Mouse (Mus musculus): ENCODE data around the gene Znhit2. TPM values are rescaled to one million over a fixed set of nuclear protein-coding genes. Genes with fewer than 3 reads are reported as not detected.
"Not testable (repeated sequence)": the region's sequence is repeated elsewhere in the genome, so short reads cannot be mapped to it uniquely, and the experiment has no call there.

Znhit2 gene
- polyA plus RNA-seq, 1 experiment from 2014 or later, result 39.0 TPM

GRCm38 (mm10) chr19:6029426-6029825 is 31.6 kb upstream of the Znhit2 start:
- Histone ChIP-seq H3K27me3 (no peaks in the 10 kb centered on the region), H3K9ac (replicated peaks) (no peak overlapping the region), H3K9me3 (no peaks in the 10 kb centered on the region), H3K27ac (no peak overlapping the region), H3K4me2 (no peak overlapping the region), H3K36me3 (no peaks in the 10 kb centered on the region), H3K4me3 (replicated peaks) (no peak overlapping the region), H3K4me1 (replicated peaks) (no peaks in the 10 kb centered on the region)
- ATAC-seq (ENCODE audit: insufficient number of reproducible peaks, insufficient read depth, low FRiP score, low TSS enrichment, low read depth), result no peak
- 79% methylated on average over 9 of the region's 9 CpGs for WGBS

- Histone ChIP-seq H3K4me3 (replicated peaks) (no peak overlapping the region), H3K9me3 (no peaks in the 10 kb centered on the region), H3K36me3 (no peaks in the 10 kb centered on the region), H3K4me1 (replicated peaks) (no peaks in the 10 kb centered on the region), H3K27ac (no peak overlapping the region), H3K4me2 (no peak overlapping the region), H3K9ac (replicated peaks) (no peak overlapping the region), H3K27me3 (no peaks in the 10 kb centered on the region)
- ATAC-seq (ENCODE audit: insufficient number of reproducible peaks, insufficient read depth, low FRiP score, low TSS enrichment, low read depth), result no peak
- WGBS, result 68% methylated on average over 14 of the region's 14 CpGs
Measured at GRCm38 (mm10) chr19:6030520-6031280, 30.3 kb upstream of the Znhit2 start.

DNA sequence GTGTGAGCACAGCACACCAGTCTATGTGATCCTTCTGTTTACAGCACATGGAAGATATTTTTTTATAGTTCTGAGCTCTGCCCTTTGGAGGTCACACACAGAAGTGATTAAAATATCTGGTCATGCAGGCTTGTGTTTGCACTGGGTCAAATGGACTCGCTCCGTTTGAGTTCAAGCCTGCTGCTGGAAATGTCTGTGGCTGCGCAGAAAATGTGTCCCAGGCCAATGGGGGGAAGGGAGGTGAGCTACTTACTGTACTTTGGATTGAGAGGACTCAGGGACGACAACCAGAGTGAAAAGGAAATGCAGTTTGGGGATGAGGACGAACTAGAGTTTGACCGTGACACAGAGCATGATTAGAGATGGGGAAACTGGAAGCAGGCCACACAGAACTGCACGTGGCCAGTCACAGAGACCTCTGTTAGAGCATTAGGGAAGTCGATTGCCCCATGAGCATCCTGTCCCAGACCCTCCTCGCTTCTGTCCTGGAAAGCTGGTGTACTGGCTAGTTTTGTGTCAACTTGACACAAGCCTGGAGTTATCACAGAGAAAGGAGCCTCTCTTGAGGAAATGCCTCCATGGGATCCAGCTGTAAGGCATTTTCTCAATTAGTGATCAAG is 24.9 kb upstream of the Znhit2 start:
- H3K4me3 ChIP-seq (replicated peaks), result no peak overlapping the region
- H3K27me3 ChIP-seq, result no peaks in the 10 kb centered on the region
- H3K9ac ChIP-seq (replicated peaks), result no peak overlapping the region
- H3K9me3 ChIP-seq, result no peaks in the 10 kb centered on the region
- no peak overlapping the region for H3K27ac ChIP-seq
- no peak overlapping the region for H3K4me2 ChIP-seq
- no peaks in the 10 kb centered on the region for H3K36me3 ChIP-seq
- WGBS, result 73% methylated on average over 9 of the region's 9 CpGs
- no peak for ATAC-seq (ENCODE audit: insufficient number of reproducible peaks, insufficient read depth, low FRiP score, low TSS enrichment, low read depth)
- no peaks in the 10 kb centered on the region for H3K4me1 ChIP-seq (replicated peaks)

DNA sequence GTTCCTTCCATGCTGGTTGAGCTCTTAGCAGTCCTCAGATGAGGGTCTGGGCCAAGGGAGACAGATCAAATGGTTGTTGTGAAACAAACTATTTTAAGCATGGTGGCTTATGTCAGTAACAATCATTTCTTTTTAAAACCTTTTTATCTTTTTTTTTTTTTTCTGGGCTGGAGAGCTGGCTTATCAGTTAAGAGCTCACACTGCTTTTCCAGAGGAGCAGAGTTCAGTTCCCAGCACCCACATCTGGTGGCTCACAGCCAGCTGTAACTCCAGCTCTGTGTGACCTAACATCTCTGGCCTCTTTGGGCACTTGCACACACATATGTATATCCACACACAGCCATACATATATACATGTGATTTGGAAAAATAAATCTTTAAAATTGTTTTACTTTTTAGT is 23.3 kb upstream of the Znhit2 start:
- Histone ChIP-seq H3K36me3 (no peaks in the 10 kb centered on the region), H3K27ac (no peak overlapping the region), H3K9me3 (no peaks in the 10 kb centered on the region), H3K4me1 (replicated peaks) (no peaks in the 10 kb centered on the region), H3K4me2 (no peak overlapping the region), H3K9ac (replicated peaks) (no peak overlapping the region), H3K27me3 (no peaks in the 10 kb centered on the region), H3K4me3 (replicated peaks) (no peak overlapping the region)
- ATAC-seq (ENCODE audit: insufficient number of reproducible peaks, insufficient read depth, low FRiP score, low TSS enrichment, low read depth), result no peak

DNA sequence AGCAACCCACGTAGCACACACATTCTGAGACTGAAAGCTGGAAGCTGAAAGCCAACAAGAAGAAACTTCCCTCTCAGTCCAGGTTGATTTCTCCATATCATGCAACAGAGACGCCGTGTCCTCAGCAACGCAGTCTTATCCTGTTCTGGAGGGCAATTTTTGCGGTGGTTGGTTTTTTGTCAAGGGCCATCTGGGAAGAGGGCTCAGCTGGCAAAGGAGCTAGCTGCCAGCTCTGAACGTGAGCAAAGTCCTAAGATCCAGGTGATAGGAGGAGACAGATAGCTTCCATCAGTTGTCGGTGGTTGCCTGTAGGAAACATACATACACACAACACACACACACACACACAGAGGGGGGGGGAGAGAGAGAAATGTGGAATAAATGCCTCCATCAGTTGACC is 22.7 kb upstream of the Znhit2 start:
- Histone ChIP-seq H3K27ac (no peak overlapping the region), H3K9ac (replicated peaks) (no peak overlapping the region), H3K4me3 (replicated peaks) (no peak overlapping the region), H3K36me3 (no peaks in the 10 kb centered on the region), H3K27me3 (no peaks in the 10 kb centered on the region), H3K9me3 (no peaks in the 10 kb centered on the region), H3K4me1 (replicated peaks) (no peaks in the 10 kb centered on the region), H3K4me2 (no peak overlapping the region)
- no peak for ATAC-seq (ENCODE audit: insufficient number of reproducible peaks, insufficient read depth, low FRiP score, low TSS enrichment, low read depth)
- 82% methylated on average over 7 of the region's 7 CpGs for WGBS

DNA sequence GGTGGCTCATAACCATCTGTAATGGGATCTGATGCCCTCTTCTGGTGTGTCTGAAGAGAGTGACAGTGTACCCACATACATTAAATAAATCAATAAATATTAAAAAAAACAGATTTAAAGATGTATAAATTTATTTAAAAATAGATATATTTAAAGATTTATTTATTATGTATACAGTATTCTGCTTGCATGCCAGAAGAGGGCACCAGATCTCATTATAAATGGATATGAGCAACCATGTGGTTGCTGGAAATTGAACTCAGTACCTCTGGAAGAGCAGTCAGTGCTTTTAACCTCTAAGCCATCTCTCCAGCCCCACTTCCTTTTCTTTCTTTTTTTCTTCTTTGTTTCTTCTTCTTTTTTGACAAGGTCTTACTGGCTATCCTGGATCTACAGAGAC is 21.0 kb upstream of the Znhit2 start:
- H3K27me3 ChIP-seq, result no peaks in the 10 kb centered on the region
- H3K9me3 ChIP-seq, result no peaks in the 10 kb centered on the region
- H3K36me3 ChIP-seq, result no peaks in the 10 kb centered on the region
- no peak overlapping the region for H3K9ac ChIP-seq (replicated peaks)
- no peak for ATAC-seq (ENCODE audit: insufficient number of reproducible peaks, insufficient read depth, low FRiP score, low TSS enrichment, low read depth)
- no peak overlapping the region for H3K4me3 ChIP-seq (replicated peaks)
- no peak overlapping the region for H3K27ac ChIP-seq
- H3K4me1 ChIP-seq (replicated peaks), result peaks cover under 1% of the 10 kb centered on the region; the same call in 1 of the 2 replicates
- no peak overlapping the region for H3K4me2 ChIP-seq

DNA sequence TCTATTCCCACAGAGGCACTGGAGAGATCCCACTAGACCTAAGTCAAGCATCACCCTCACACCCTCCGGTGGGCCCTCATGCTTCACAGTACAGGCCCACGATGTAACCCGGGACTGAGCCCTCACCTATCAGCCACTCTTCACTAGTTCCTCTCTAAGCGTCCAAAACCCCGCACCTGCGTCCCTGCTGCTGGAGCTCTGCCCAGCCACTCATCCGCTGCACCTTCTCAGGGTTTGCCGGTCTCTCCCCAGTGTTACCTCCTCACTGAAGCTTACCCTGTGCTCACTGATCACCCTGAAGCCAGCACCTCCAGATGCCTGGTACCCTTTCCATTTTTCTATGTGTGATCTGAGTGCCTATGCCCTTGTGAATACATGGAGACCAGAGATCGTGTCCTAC is 18.7 kb upstream of the Znhit2 start:
- no peak overlapping the region; the same call in 1 of the 2 replicates for H3K9ac ChIP-seq (replicated peaks)
- H3K27ac ChIP-seq, result no peak overlapping the region
- peaks cover 7% of the 10 kb centered on the region for H3K4me1 ChIP-seq (replicated peaks)
- no peak overlapping the region for H3K4me3 ChIP-seq (replicated peaks)
- ATAC-seq (ENCODE audit: insufficient number of reproducible peaks, insufficient read depth, low FRiP score, low TSS enrichment, low read depth), result no peak
- WGBS, result 86% methylated on average over 9 of the region's 9 CpGs
- H3K4me2 ChIP-seq, result no peak overlapping the region
- no peaks in the 10 kb centered on the region for H3K27me3 ChIP-seq
- no peaks in the 10 kb centered on the region for H3K9me3 ChIP-seq
- H3K36me3 ChIP-seq, result no peaks in the 10 kb centered on the region

GRCm38 (mm10) chr19:6044102-6044501 is 16.9 kb upstream of the Znhit2 start:
- not testable (repeated sequence) for H3K27ac ChIP-seq; H3K4me2 ChIP-seq; H3K9me3 ChIP-seq; H3K4me3 ChIP-seq (replicated peaks); H3K27me3 ChIP-seq; ATAC-seq (ENCODE audit: insufficient number of reproducible peaks, insufficient read depth, low FRiP score, low TSS enrichment, low read depth); H3K9ac ChIP-seq (replicated peaks)
- WGBS, result 73% methylated on average over 4 of the region's 4 CpGs
- Histone ChIP-seq H3K36me3 (peaks cover 10% of the 10 kb centered on the region), H3K4me1 (replicated peaks) (peaks cover 18% of the 10 kb centered on the region)

DNA sequence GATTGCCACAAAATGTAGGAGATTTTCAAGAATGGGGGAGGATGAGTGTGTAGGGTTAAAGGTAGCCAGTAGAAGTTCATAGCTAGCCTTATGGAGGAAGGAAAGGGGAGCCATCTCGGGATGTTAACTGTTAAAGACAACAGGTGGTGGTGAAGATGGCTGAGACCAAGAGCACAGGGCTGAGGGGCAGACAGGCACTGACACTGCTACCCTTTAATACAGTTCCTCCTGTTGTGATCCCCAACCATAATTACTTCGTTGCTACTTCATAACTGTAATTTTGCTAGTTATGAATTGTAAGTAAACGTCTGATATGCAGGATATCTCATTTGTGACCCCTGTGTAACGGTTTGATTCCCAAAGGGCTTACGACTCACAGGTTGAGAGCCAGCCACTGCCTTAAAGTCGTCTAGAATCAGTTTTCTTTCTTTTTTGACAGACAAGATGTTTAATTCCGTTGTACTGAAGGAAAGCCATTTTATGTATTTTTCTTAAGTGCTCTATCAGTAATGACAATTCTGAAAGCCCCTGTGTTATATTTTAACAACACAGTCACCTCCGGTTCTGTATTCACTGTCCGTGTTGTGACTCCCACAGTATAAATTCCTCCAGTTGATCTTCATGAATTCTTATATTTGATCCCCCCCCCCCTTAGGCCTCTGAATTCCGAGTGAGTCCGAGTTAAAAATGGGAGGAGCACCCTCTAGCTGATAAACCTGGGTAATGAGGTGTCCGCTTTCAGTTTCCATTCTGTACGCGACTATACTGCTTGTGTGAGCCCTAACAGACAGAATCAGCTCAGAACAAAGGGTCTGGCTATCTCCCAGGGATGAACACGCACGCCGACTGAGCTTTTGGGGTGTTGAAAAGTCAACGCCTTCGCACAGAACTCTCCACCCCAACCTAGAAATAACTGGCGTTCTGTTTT is 15.4 kb upstream of the Znhit2 start:
- ATAC-seq (ENCODE audit: insufficient number of reproducible peaks, insufficient read depth, low FRiP score, low TSS enrichment, low read depth), result peak; percentile 47; the same call in 1 of the 2 replicates
- 21% methylated on average over 20 of the region's 20 CpGs for WGBS

DNA sequence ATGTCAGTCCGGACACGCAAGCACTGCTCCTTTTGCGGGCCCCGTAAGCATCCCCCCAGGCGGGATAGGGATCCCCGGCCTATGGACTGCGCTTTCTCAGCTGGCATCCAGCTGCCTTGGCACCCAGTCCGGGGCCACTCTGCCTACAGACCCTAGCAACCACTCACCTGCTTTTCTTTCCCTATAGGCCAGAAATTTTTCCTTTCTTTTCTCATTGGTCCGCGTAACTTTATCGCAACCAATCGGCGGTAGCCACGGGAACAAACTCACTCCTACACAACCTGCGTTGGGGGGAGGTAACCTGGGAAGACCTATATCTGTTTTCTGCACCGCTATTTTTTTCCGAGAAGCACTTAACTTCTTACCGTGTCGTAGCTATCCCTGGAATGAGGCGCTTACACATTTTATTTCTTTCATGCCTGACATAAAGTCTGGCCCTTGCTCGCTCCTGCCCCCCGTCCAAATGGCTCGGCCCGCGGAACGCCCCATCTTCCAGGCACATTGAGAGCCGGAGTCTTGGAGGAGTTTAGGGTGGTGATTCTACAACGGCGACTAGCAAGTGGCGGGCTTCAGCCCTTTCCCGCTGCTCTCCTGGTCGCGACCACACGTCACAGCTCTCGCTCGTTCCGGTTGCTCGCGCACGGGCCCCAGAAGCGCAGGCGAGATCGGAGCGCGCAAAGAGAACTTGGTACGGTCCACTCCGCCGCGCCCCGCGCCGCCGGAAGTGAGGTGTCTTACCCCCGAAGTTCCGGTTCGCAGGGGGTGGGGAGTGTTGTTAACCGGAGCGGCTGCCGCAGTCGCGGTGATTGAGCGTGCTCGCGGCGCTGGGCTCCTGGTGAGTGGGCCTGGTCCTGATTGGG is 14.5 kb upstream of the Znhit2 start, which contains the start of gene Syvn1:
Gene Syvn1 (plus strand): TSS at position 283 of the 860 bp plus-strand sequence.
- Histone ChIP-seq H3K9ac (replicated peaks) (peak within 1 kb of the TSS; percentile 88), H3K4me3 (replicated peaks) (peak within 1 kb of the TSS; percentile 95), H3K27ac (peak within 1 kb of the TSS; percentile 98), H3K4me2 (peak within 1 kb of the TSS; percentile 82), H3K27me3 (no peaks in the 10 kb centered on the region), H3K4me1 (replicated peaks) (peaks cover 18% of the 10 kb centered on the region), H3K9me3 (no peaks in the 10 kb centered on the region), H3K36me3 (peaks cover 35% of the 10 kb centered on the region)
- WGBS, result under 1% methylated on average over 65 of the region's 65 CpGs
- peak; percentile 90 for ATAC-seq (ENCODE audit: insufficient number of reproducible peaks, insufficient read depth, low FRiP score, low TSS enrichment, low read depth)

More for the DNA sequence above, 15.4 kb upstream of the Znhit2 start:
- Histone ChIP-seq H3K27ac (peak overlapping the region; percentile 98), H3K4me2 (peak overlapping the region; percentile 82), H3K4me3 (replicated peaks) (peak overlapping the region; percentile 95), H3K4me1 (replicated peaks) (peaks cover 18% of the 10 kb centered on the region), H3K36me3 (peaks cover 26% of the 10 kb centered on the region), H3K9ac (replicated peaks) (peak overlapping the region; percentile 88), H3K9me3 (no peaks in the 10 kb centered on the region), H3K27me3 (no peaks in the 10 kb centered on the region)

Data from limb, embryonic 12.5 days (tissue).